Mouse (Mus musculus) E14TG2a.4 (cell line): ENCODE results near the gene Ercc2.

ENCODE experiments used
- CTCF ChIP-seq: conservative IDR thresholded peaks from 2 replicates; pipeline ENCODE4 v1.5.1; 2014; ENCODE audit warnings: low read length
- NANOG ChIP-seq: IDR thresholded peaks from 2 replicates; pipeline ENCODE4 v1.6.1; 2014; ENCODE audit warnings: borderline replicate concordance, low read length, mixed read lengths

DNA sequence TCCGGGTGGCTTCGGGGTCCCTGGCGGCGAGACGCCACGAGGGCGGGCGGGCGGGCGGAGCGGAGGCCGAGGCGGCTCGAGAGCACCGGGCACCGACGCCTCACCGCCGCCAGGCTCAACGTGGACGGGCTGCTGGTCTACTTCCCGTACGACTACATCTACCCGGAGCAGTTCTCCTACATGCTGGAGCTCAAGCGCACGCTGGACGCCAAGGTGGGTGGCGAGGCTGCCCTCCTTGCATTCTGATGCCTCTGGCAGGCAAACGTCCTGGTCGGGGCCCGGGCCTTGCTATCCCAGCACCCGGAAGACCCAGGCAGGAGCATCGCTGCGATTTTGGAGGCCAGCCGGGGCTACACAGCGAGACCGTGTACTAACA is 344 bp downstream of the Ercc2 start:
- TF ChIP-seq CTCF (no peak), NANOG (no peak)
